Mouse (Mus musculus) heart, embryonic 11.5 days (tissue): ENCODE measurements around the gene Slc26a11. TPM values are rescaled to one million over a fixed set of nuclear protein-coding genes. Genes with fewer than 3 reads are reported as not detected.

Experiments used
- ATAC-seq: fragments of 200-750 bp; cut with Nextera tagmentation; replicated peaks from 2 replicates; pipeline ENCODE4 v1.8.0; 2017; ENCODE audit warnings: moderate library complexity; ENCODE audit not compliant: insufficient number of reproducible peaks, low FRiP score, low TSS enrichment
- H3K27ac ChIP-seq: fragments of 300-500 bp; sonication (generic); 2 replicates; pipeline ENCODE4 v1.5.1; 2014; ENCODE audit warnings: mild to moderate bottlenecking, low read depth, low read length
- H3K27me3 ChIP-seq: fragments of 300-500 bp; sonication (generic); 2 replicates; pipeline ENCODE4 v1.6.1; 2014; ENCODE audit warnings: mild to moderate bottlenecking, low read length, mixed read lengths; ENCODE audit not compliant: control insufficient read depth, insufficient read depth
- H3K36me3 ChIP-seq: fragments of 300-500 bp; sonication (generic); 2 replicates; pipeline ENCODE4 v1.6.1; 2014; ENCODE audit warnings: mild to moderate bottlenecking, low read length, moderate library complexity, mixed read lengths; ENCODE audit not compliant: control insufficient read depth, insufficient read depth
- H3K4me1 ChIP-seq: fragments of 300-500 bp; sonication (generic); 2 replicates; pipeline ENCODE4 v1.6.1; 2014; ENCODE audit warnings: low read length; ENCODE audit not compliant: control insufficient read depth, insufficient read depth
- H3K4me2 ChIP-seq: fragments of 300-500 bp; sonication (generic); 2 replicates; pipeline ENCODE4 v1.6.1; 2014; ENCODE audit warnings: mild to moderate bottlenecking, moderate library complexity
- H3K4me3 ChIP-seq: fragments of 300-500 bp; sonication (generic); 2 replicates; pipeline ENCODE4 v1.5.1; 2014; ENCODE audit warnings: low read depth, low read length
- H3K9ac ChIP-seq: fragments of 300-500 bp; sonication (generic); 2 replicates; pipeline ENCODE4 v1.6.1; 2014; ENCODE audit warnings: mild to moderate bottlenecking, low read depth, low read length, moderate library complexity
- H3K9me3 ChIP-seq: fragments of 300-500 bp; sonication (generic); replicated peaks from 2 replicates; pipeline ENCODE4 v1.6.1; 2016; ENCODE audit warnings: low read length; ENCODE audit not compliant: control insufficient read depth
- WGBS: fragments of 180-500 bp; shearing (Covaris S2); extraction: QIAGEN DNeasy Blood & Tissue Kit; methylation state at CpG from one replicate; pipeline ENCODE4 v1.1.7; 2014; ENCODE audit not compliant: insufficient replicate concordance; 5-methylcytosine and 5-hydroxymethylcytosine counted together
- polyA plus RNA-seq: library from polyadenylated mRNA; unstranded; fragments of >200 nt; fragmentation: Nextera tagmentation; extraction: Ambion mirVana; gene quantifications from 2 replicates; pipeline ENCODE4 v1.2.1, GENCODE M21; 2014

The Slc26a11 gene
- polyA plus RNA-seq = 9.4 and 10.2 TPM in 2 replicates

GRCm38 (mm10) chr11:119355443-119356385 lies at the start of gene Slc26a11, which contains the start of gene Sgsh:
TSS of gene Slc26a11 (plus strand) at chr11:119355557.
TSS of gene Sgsh (minus strand) at chr11:119355536.
- WGBS = 3% methylated on average over 40 of the region's 40 CpGs
- H3K9me3 ChIP-seq = no peaks in the 10 kb centered on the region
- peak within 1 kb of the TSS; percentile 80 for H3K4me3 ChIP-seq
- peak; percentile 88 for ATAC-seq
- peak within 1 kb of the TSS; percentile 89 for H3K4me2 ChIP-seq
- H3K4me1 ChIP-seq = peaks cover 14% of the 10 kb centered on the region
- peak within 1 kb of the TSS; percentile 90 for H3K27ac ChIP-seq
- H3K27me3 ChIP-seq = no peaks in the 10 kb centered on the region
- H3K36me3 ChIP-seq = no peaks in the 10 kb centered on the region
- H3K9ac ChIP-seq = peak within 1 kb of the TSS; percentile 82

- H3K27ac ChIP-seq = peak overlapping the region; percentile 54
Measured at GRCm38 (mm10) chr11:119306762-119307657, 48.3 kb upstream of the Slc26a11 start.

GRCm38 (mm10) chr11:119307658-119307867 lies 47.8 kb upstream of the Slc26a11 start, which contains the start of gene Card14:
TSS of gene Card14 (plus strand) at chr11:119307768.
- no peak within 1 kb of the TSS for H3K4me3 ChIP-seq
- no peaks in the 10 kb centered on the region for H3K36me3 ChIP-seq
- no peaks in the 10 kb centered on the region for H3K9me3 ChIP-seq
- ATAC-seq = no peak
- H3K4me1 ChIP-seq = peaks cover 18% of the 10 kb centered on the region
- peak within 1 kb of the TSS; percentile 39; the same call in 1 of the 2 replicates for H3K9ac ChIP-seq
- 41% methylated on average over 1 of the region's 1 CpGs for WGBS
- peaks cover 12% of the 10 kb centered on the region; the same call in 1 of the 2 replicates for H3K27me3 ChIP-seq
- no peak within 1 kb of the TSS for H3K4me2 ChIP-seq
- peak within 1 kb of the TSS; percentile 54 for H3K27ac ChIP-seq

More at GRCm38 (mm10) chr11:119306762-119307657, 48.3 kb upstream of the Slc26a11 start:
- no peak for ATAC-seq
- Histone ChIP-seq H3K4me2 (no peak overlapping the region), H3K9ac (no peak overlapping the region), H3K27me3 (peaks cover 12% of the 10 kb centered on the region; the same call in 1 of the 2 replicates), H3K4me1 (peaks cover 18% of the 10 kb centered on the region), H3K9me3 (no peaks in the 10 kb centered on the region), H3K36me3 (no peaks in the 10 kb centered on the region), H3K4me3 (no peak overlapping the region)
- 48% methylated on average over 13 of the region's 13 CpGs for WGBS

- Histone ChIP-seq H3K9me3 (no peaks in the 10 kb centered on the region), H3K4me1 (peaks cover 18% of the 10 kb centered on the region), H3K27me3 (peaks cover 10% of the 10 kb centered on the region; the same call in 1 of the 2 replicates), H3K4me3 (no peak overlapping the region), H3K9ac (peak overlapping the region; percentile 39; the same call in 1 of the 2 replicates), H3K4me2 (no peak overlapping the region), H3K36me3 (no peaks in the 10 kb centered on the region), H3K27ac (peak overlapping the region; percentile 54)
- ATAC-seq = 0 out of 2 replicates have a peak, but pooled peaks have one; percentile 27
- 30% methylated on average over 11 of the region's 11 CpGs for WGBS
Measured at GRCm38 (mm10) chr11:119307916-119308315, 47.4 kb upstream of the Slc26a11 start.

GRCm38 (mm10) chr11:119310621-119311020 lies 44.7 kb upstream of the Slc26a11 start:
- H3K9me3 ChIP-seq = no peaks in the 10 kb centered on the region
- H3K4me1 ChIP-seq = peaks cover 18% of the 10 kb centered on the region
- H3K4me2 ChIP-seq = no peak overlapping the region
- no peak overlapping the region for H3K9ac ChIP-seq
- H3K27ac ChIP-seq = no peak overlapping the region
- WGBS = 12% methylated on average over 10 of the region's 10 CpGs
- 0 out of 2 replicates have a peak, but pooled peaks cover 3% of the 10 kb centered on the region for H3K27me3 ChIP-seq
- ATAC-seq = no peak
- no peaks in the 10 kb centered on the region for H3K36me3 ChIP-seq
- H3K4me3 ChIP-seq = no peak overlapping the region

- ATAC-seq = no peak
- no peak overlapping the region for H3K4me2 ChIP-seq
- no peak overlapping the region for H3K9ac ChIP-seq
- H3K9me3 ChIP-seq = no peaks in the 10 kb centered on the region
- H3K4me1 ChIP-seq = no peaks in the 10 kb centered on the region
- no peak overlapping the region for H3K27ac ChIP-seq
- H3K36me3 ChIP-seq = no peaks in the 10 kb centered on the region
- WGBS = 76% methylated on average over 17 of the region's 17 CpGs
- no peak overlapping the region for H3K4me3 ChIP-seq
- H3K27me3 ChIP-seq = no peaks in the 10 kb centered on the region
Measured at GRCm38 (mm10) chr11:119314252-119314936, 41.0 kb upstream of the Slc26a11 start.

- Histone ChIP-seq H3K36me3 (no peaks in the 10 kb centered on the region), H3K27ac (no peak overlapping the region), H3K9me3 (no peaks in the 10 kb centered on the region), H3K4me3 (no peak overlapping the region), H3K4me1 (no peaks in the 10 kb centered on the region), H3K4me2 (no peak overlapping the region), H3K27me3 (no peaks in the 10 kb centered on the region), H3K9ac (no peak overlapping the region)
- ATAC-seq = no peak
- WGBS = 87% methylated on average over 4 of the region's 4 CpGs
Measured at GRCm38 (mm10) chr11:119316720-119317119, 38.6 kb upstream of the Slc26a11 start.

GRCm38 (mm10) chr11:119322521-119322920 lies 32.8 kb upstream of the Slc26a11 start:
- no peak overlapping the region for H3K27ac ChIP-seq
- no peaks in the 10 kb centered on the region for H3K36me3 ChIP-seq
- H3K4me2 ChIP-seq = no peak overlapping the region
- no peak for ATAC-seq
- H3K4me1 ChIP-seq = no peaks in the 10 kb centered on the region
- no peak overlapping the region for H3K9ac ChIP-seq
- whole genome bisulfite sequencing = 68% methylated on average over 13 of the region's 13 CpGs
- H3K9me3 ChIP-seq = 0 out of 2 replicates have a peak, but pooled peaks cover 2% of the 10 kb centered on the region
- H3K4me3 ChIP-seq = no peak overlapping the region
- H3K27me3 ChIP-seq = peaks cover 2% of the 10 kb centered on the region; the same call in 1 of the 2 replicates
